9 mouse cellular contexts compared by ENCODE assay signal in genomic region chr7:112473649-112474435, GRCm38 (mm10). TPM values are rescaled to one million over a fixed set of nuclear protein-coding genes. Genes with fewer than 3 reads are reported as not detected.
DNase-seq lines count a peak whose midpoint lies in the region; ATAC-seq lines count a peak whose summit lies in the region.
"Had no signal": no experiment of that assay in that cellular context is flagged by ENCODE, and none has a peak within 500 bp of the region (broad histone marks: within the 10 kb centered on the region; RNA-seq: fewer than 3 reads in every experiment).

No protein-coding gene starts in this region.

- H3K27me3 ChIP-seq in midbrain, embryonic 10.5 days (ENCODE audit: low read depth, poor library complexity, severe bottlenecking) = no peaks in the 10 kb centered on the region; the same call in 1 of the 2 replicates
- 0 out of 2 replicates have a peak, but pooled peaks cover 4% of the 10 kb centered on the region for H3K27me3 ChIP-seq in midbrain, embryonic 13.5 days
- no peaks in the 10 kb centered on the region for H3K27me3 ChIP-seq in kidney, embryonic 16.5 days (ENCODE audit: insufficient read depth, low read length)
- H3K27me3 ChIP-seq in stomach, embryonic 15.5 days (replicated peaks) = no peaks in the 10 kb centered on the region

- no peak for ATAC-seq in midbrain, embryonic 13.5 days
- peak; percentile 68 for ATAC-seq in kidney, embryonic 16.5 days (ENCODE audit: low FRiP score, low TSS enrichment)
- ATAC-seq in stomach, embryonic 15.5 days (ENCODE audit: insufficient read depth, low FRiP score, low read depth) = peak; percentile 63; the same call in 1 of the 2 replicates

- H3K4me3 ChIP-seq in midbrain, embryonic 10.5 days = no peak overlapping the region
- H3K4me3 ChIP-seq in midbrain, embryonic 13.5 days (replicated peaks) = no peak overlapping the region
- H3K4me3 ChIP-seq in kidney, embryonic 16.5 days (ENCODE audit: low read length) = no peak overlapping the region
- H3K4me3 ChIP-seq in stomach, embryonic 15.5 days (replicated peaks) = no peak overlapping the region
- H3K4me3 ChIP-seq: erythroblast, embryonic 14.5 days had no signal

- WGBS in midbrain, embryonic 10.5 days = 35% methylated on average over 14 of the region's 14 CpGs
- 23% methylated on average over 14 of the region's 14 CpGs for WGBS in midbrain, embryonic 13.5 days
- WGBS in kidney, embryonic 16.5 days = 22% methylated on average over 14 of the region's 14 CpGs
- 23% methylated on average over 14 of the region's 14 CpGs for WGBS in stomach, embryonic 15.5 days

- peak; percentile 31 for DNase-seq in adrenal gland, postnatal 14 days
- no peak for DNase-seq in adrenal gland, postnatal 25 days
- DNase-seq in midbrain, embryonic 10.5 days (ENCODE audit: low spot score) = no peak
- DNase-seq in layer of hippocampus, adult 8-10 months (ENCODE audit: low spot score in 2 of 2) = no peak
- no peak for DNase-seq in right cerebral cortex, adult 2 months (ENCODE audit: low spot score in 2 of 2)

- no peaks in the 10 kb centered on the region for H3K36me3 ChIP-seq in midbrain, embryonic 10.5 days
- no peaks in the 10 kb centered on the region for H3K36me3 ChIP-seq in midbrain, embryonic 13.5 days
- H3K36me3 ChIP-seq in kidney, embryonic 16.5 days (ENCODE audit: insufficient read depth, low read length) = no peaks in the 10 kb centered on the region
- no peaks in the 10 kb centered on the region for H3K36me3 ChIP-seq in stomach, embryonic 15.5 days

- H3K9me3 ChIP-seq in midbrain, embryonic 10.5 days (replicated peaks) = no peaks in the 10 kb centered on the region
- no peaks in the 10 kb centered on the region for H3K9me3 ChIP-seq in midbrain, embryonic 13.5 days
- H3K9me3 ChIP-seq in kidney, embryonic 16.5 days (ENCODE audit: low read length) = no peaks in the 10 kb centered on the region
- no peaks in the 10 kb centered on the region for H3K9me3 ChIP-seq in stomach, embryonic 15.5 days

- no peak overlapping the region for H3K9ac ChIP-seq in midbrain, embryonic 13.5 days (replicated peaks)
- H3K9ac ChIP-seq in kidney, embryonic 16.5 days (replicated peaks; ENCODE audit: low read length) = peak overlapping the region; percentile 44
- H3K9ac ChIP-seq in stomach, embryonic 15.5 days = no peak overlapping the region

- peaks cover 44% of the 10 kb centered on the region for H3K4me1 ChIP-seq in midbrain, embryonic 10.5 days
- H3K4me1 ChIP-seq in midbrain, embryonic 13.5 days (replicated peaks) = peaks cover 24% of the 10 kb centered on the region
- peaks cover 48% of the 10 kb centered on the region for H3K4me1 ChIP-seq in kidney, embryonic 16.5 days (ENCODE audit: insufficient read depth, low read length)
- H3K4me1 ChIP-seq in stomach, embryonic 15.5 days = peaks cover 29% of the 10 kb centered on the region

- H3K4me2 ChIP-seq in midbrain, embryonic 13.5 days (replicated peaks) = no peak overlapping the region
- H3K4me2 ChIP-seq in kidney, embryonic 16.5 days (replicated peaks; ENCODE audit: low read depth, low read length) = no peak overlapping the region
- H3K4me2 ChIP-seq in stomach, embryonic 15.5 days = no peak overlapping the region

- peak overlapping the region; percentile 39 for H3K27ac ChIP-seq in midbrain, embryonic 10.5 days (replicated peaks)
- H3K27ac ChIP-seq in midbrain, embryonic 13.5 days = no peak overlapping the region
- H3K27ac ChIP-seq in kidney, embryonic 16.5 days (ENCODE audit: low read length) = peak overlapping the region; percentile 61
- H3K27ac ChIP-seq in stomach, embryonic 15.5 days = peak overlapping the region; percentile 80

RNA-seq across cellular contexts. Expression of gene Parva, which starts 46.5 kb away (rescaled TPM):
- total RNA-seq in adrenal gland, postnatal 14 days (2021) = 84.2 and 94.8 TPM in 2 replicates
- total RNA-seq in adrenal gland, postnatal 25 days (2021) = 89.8 and 98.3 TPM in 2 replicates
- polyA plus RNA-seq in midbrain, embryonic 10.5 days (2016; fragmentation: Nextera tagmentation; extraction: Ambion mirVana) = 50.9 and 55.6 TPM in 2 replicates
- 29.3 and 30.3 TPM in 2 replicates for polyA plus RNA-seq in midbrain, embryonic 13.5 days (2015; fragmentation: Nextera tagmentation; extraction: Ambion mirVana)
- polyA plus RNA-seq in kidney, embryonic 16.5 days (2015; fragmentation: Nextera tagmentation; extraction: Ambion mirVana) = 120 and 126 TPM in 2 replicates
- polyA plus RNA-seq in stomach, embryonic 15.5 days (2015; fragmentation: Nextera tagmentation; extraction: Ambion mirVana) = 101 and 108 TPM in 2 replicates
- total RNA-seq in layer of hippocampus, adult 8-10 months (2022) = 10 to 100 TPM; 46.5 to 50.9 (median 50.4) TPM
